Mouse (Mus musculus): ENCODE data around the gene Crygn.

Gene Crygn

DNA sequence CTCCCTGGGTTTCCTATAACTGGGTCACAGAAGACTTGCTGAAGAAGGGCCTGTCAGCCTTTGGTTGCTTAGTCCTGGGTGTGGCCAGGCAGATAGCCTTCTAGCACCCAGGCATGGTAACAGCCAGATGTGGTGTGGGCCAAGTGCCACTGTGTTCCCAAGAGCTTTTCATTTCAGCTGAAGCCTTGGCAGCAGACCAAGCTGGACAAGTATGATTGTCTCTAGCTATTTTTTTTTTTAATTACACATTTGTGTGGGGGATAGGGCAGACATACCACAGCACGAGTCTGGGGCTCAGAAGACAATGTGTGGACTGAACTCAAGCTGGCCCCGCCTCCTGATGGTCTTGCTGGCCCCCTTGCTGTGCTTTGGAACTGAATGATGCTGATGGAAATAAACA is 47.8 kb downstream of the Crygn start:
- no peak for DNase-seq (ENCODE audit: low spot score)

DNA sequence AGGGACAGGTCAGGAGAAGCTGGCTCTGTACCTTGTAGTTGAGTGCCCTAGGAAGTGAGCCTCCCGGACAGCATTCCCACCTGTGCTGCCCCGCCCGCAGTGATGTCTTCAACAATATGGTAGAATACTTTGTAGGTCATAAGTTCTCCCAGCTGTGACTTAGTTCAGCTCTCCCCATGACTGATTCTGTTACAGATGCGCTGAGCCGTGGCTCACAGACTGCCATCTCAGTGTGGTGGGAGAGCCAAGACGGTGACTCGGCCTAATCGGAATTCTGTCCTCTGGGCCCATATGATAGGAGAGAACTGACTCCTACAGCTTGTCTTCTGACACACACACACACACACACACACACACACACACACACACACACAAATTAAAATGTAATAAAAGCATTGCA is 53.2 kb downstream of the Crygn start:
- DNase-seq (ENCODE audit: low spot score) = no peak

DNA sequence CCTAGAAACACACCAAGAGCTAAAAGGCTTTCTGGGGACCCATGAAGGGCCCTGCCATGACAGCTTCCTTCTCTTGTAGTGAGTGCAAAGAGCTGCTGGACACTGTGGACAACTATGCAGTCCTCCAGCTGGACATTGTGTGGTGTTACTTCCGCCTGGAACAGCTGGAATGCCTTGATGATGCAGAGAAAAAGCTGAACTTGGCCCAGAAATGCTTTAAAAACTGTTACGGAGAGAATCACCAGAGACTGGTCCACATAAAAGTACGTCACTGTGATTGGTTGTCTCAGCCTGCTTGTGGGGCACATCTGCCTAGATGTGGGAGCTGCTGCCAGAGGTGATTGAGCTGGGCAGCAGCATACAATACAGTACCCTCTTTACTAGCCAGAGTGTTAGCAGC is 56.5 kb downstream of the Crygn start:
- DNase-seq (ENCODE audit: low spot score) = no peak

All from ovary, postnatal 36 days (tissue).